Mouse (Mus musculus) heart, embryonic 13.5 days (tissue): ENCODE data around the gene Ccnd2. TPM values are rescaled to one million over a fixed set of nuclear protein-coding genes. Genes with fewer than 3 reads are reported as not detected.

ENCODE experiments used
- ATAC-seq: fragments of 200-750 bp; cut with Nextera tagmentation; 2 replicates; pipeline ENCODE4 v1.8.0; 2017; ENCODE audit warnings: moderate TSS enrichment; ENCODE audit not compliant: insufficient number of reproducible peaks, low FRiP score, low TSS enrichment; ENCODE audit errors: extremely low read depth
- H3K27ac ChIP-seq: fragments of 300-500 bp; sonication (generic); replicated peaks from 2 replicates; pipeline ENCODE4 v1.5.1; 2015; ENCODE audit warnings: moderate library complexity, mild to moderate bottlenecking, inconsistent platforms
- H3K27me3 ChIP-seq: fragments of 300-500 bp; sonication (generic); replicated peaks from 2 replicates; pipeline ENCODE4 v1.6.1; 2015; ENCODE audit warnings: mild to moderate bottlenecking, inconsistent platforms
- H3K36me3 ChIP-seq: fragments of 300-500 bp; sonication (generic); 2 replicates; pipeline ENCODE4 v1.6.1; 2015; ENCODE audit warnings: mild to moderate bottlenecking, inconsistent platforms
- H3K4me1 ChIP-seq: fragments of 300-500 bp; sonication (generic); 2 replicates; pipeline ENCODE4 v1.6.1; 2015; ENCODE audit warnings: inconsistent platforms
- H3K4me2 ChIP-seq: fragments of 300-500 bp; sonication (generic); 2 replicates; pipeline ENCODE4 v1.6.1; 2015; ENCODE audit warnings: inconsistent platforms, mild to moderate bottlenecking, moderate library complexity
- H3K4me3 ChIP-seq: fragments of 300-500 bp; sonication (generic); 2 replicates; pipeline ENCODE4 v1.5.1; 2015; ENCODE audit warnings: moderate library complexity, mild to moderate bottlenecking, inconsistent platforms
- H3K9ac ChIP-seq: fragments of 300-500 bp; sonication (generic); 2 replicates; pipeline ENCODE4 v1.6.1; 2015; ENCODE audit warnings: inconsistent platforms, mild to moderate bottlenecking, moderate library complexity
- H3K9me3 ChIP-seq: fragments of 300-500 bp; sonication (generic); 2 replicates; pipeline ENCODE4 v1.6.1; 2016; ENCODE audit warnings: inconsistent platforms
- WGBS: fragments of 180-500 bp; shearing (Covaris S2); methylation state at CpG from one replicate; pipeline ENCODE4 v1.1.7; 2015; ENCODE audit warnings: mixed read lengths; 5-methylcytosine and 5-hydroxymethylcytosine counted together
- polyA plus RNA-seq: library from polyadenylated mRNA; unstranded; fragments of >200 nt; fragmentation: Nextera tagmentation; extraction: Ambion mirVana; gene quantifications from 2 replicates; pipeline ENCODE4 v1.2.1, GENCODE M21; 2015

Ccnd2 gene
- polyA plus RNA-seq, 1 experiment from 2014 or later: 583 TPM

- Histone ChIP-seq H3K9me3 (no peaks in the 10 kb centered on the region), H3K36me3 (peaks cover 95% of the 10 kb centered on the region), H3K4me2 (no peak overlapping the region), H3K27me3 (no peaks in the 10 kb centered on the region), H3K9ac (no peak overlapping the region), H3K4me3 (no peak overlapping the region), H3K27ac (no peak overlapping the region), H3K4me1 (peaks cover 15% of the 10 kb centered on the region)
- WGBS: 70% methylated on average over 13 of the region's 13 CpGs
- no peak for ATAC-seq
Observed at GRCm38 (mm10) chr6:127130377-127130776, 21.6 kb downstream of the Ccnd2 start.

- Histone ChIP-seq H3K4me1 (peaks cover 8% of the 10 kb centered on the region), H3K4me2 (no peak overlapping the region), H3K9ac (no peak overlapping the region), H3K4me3 (no peak overlapping the region), H3K9me3 (no peaks in the 10 kb centered on the region), H3K27me3 (no peaks in the 10 kb centered on the region), H3K27ac (no peak overlapping the region), H3K36me3 (peaks cover 87% of the 10 kb centered on the region)
- no peak for ATAC-seq
- WGBS: 87% methylated on average over 14 of the region's 14 CpGs
Observed at GRCm38 (mm10) chr6:127129659-127130058, 22.3 kb downstream of the Ccnd2 start.

- H3K4me2 ChIP-seq: no peak overlapping the region
- WGBS: 58% methylated on average over 7 of the region's 7 CpGs
- H3K4me3 ChIP-seq: no peak overlapping the region
- H3K4me1 ChIP-seq: no peaks in the 10 kb centered on the region
- H3K9ac ChIP-seq: no peak overlapping the region
- no peaks in the 10 kb centered on the region for H3K27me3 ChIP-seq
- no peak for ATAC-seq
- peaks cover 26% of the 10 kb centered on the region for H3K36me3 ChIP-seq
- no peak overlapping the region for H3K27ac ChIP-seq
- no peaks in the 10 kb centered on the region for H3K9me3 ChIP-seq
Observed at GRCm38 (mm10) chr6:127123506-127123905, 28.5 kb downstream of the Ccnd2 start.

DNA sequence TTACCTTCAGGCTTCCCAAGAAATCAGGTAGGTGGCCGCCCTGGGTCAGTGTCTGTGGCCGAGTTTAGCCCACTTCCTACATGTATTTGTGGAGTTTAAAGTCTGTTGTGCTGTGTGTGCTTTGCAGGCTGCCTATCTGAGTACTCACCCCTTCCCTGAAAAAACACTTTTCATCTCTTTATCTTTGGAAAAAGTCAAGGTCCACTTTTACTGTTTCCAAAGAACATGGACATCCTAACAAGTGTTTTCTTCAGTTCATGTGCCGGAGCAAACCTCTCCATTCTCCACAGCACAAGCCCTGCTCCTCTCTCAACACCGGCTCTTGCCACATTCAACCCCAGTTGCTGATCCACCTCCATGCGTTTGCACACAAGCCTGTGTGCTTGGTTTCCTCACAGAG, 29.0 kb downstream of the Ccnd2 start:
- WGBS: 73% methylated on average over 5 of the region's 5 CpGs

DNA sequence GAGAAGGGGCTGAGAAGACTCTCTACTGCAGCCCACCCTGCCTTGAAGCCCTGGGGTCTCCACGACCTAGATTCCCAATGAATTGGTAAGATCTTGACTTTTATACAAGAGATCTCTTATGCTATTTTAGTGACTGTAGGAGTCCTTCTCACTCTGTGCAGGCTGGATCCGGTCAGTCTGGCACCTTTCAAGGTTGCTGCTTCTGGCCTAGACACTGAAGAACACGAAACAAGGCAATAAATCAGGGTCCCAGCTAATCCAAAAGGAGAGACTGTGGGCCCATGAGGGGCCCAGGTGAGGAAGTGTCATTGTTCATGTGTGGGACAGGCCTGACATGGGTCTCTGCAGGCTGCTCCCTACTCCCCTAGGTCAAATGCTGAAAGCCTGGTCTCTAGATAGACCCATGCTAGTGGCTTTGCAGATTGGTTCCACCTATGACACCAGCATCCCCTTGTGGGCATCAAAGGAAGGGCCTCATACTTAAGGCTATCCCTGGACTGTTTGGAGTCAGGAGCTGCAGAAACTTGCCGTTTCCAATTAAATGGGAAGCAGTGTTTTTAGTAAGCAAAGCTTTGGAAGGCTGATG, 29.7 kb downstream of the Ccnd2 start:
- 69% methylated on average over 4 of the region's 4 CpGs for whole genome bisulfite sequencing
- ATAC-seq: no peak
- H3K36me3 ChIP-seq: peaks cover 14% of the 10 kb centered on the region
- H3K4me3 ChIP-seq: no peak overlapping the region
- H3K4me2 ChIP-seq: no peak overlapping the region
- H3K4me1 ChIP-seq: no peaks in the 10 kb centered on the region
- no peaks in the 10 kb centered on the region for H3K9me3 ChIP-seq
- no peaks in the 10 kb centered on the region for H3K27me3 ChIP-seq
- no peak overlapping the region for H3K27ac ChIP-seq
- H3K9ac ChIP-seq: no peak overlapping the region

More for the DNA sequence above, 29.0 kb downstream of the Ccnd2 start:
- Histone ChIP-seq H3K36me3 (peaks cover 21% of the 10 kb centered on the region), H3K4me3 (no peak overlapping the region), H3K9ac (no peak overlapping the region), H3K27ac (no peak overlapping the region), H3K27me3 (no peaks in the 10 kb centered on the region), H3K9me3 (no peaks in the 10 kb centered on the region), H3K4me2 (no peak overlapping the region), H3K4me1 (no peaks in the 10 kb centered on the region)
- ATAC-seq: no peak

DNA sequence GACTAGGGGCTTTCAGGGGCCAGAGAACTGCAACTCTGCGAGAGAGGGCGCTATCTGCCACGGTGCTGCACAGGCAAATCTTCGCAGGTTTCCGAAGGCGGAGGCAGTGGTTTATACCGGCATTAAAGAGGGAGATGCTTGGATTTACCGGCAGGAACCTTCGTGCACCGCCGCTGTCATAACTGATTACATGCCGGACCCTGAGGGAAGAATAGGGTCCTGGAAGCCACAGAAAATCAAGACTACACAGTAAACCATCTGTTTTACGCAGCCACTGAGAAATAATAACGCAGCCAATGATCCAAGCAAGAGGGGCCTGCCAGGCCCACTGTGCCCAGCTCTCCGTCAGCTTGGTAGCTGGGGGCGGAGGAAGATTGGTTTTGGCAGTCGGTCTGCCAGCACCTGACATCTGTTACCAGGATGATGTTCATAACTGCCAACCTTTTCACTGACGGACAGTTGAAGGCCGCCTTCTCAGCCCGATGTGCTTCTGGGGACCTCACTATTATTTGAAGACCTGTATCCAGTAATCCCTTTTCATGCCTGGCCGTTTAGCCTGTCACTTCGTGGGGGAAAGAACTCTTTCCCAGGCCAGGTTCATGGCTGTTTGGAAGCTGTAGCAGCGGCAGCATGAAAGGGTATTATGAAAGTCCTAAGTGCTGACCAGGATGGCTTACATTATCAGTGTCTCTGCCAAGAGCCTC, 37.1 kb downstream of the Ccnd2 start:
- Histone ChIP-seq H3K9me3 (no peaks in the 10 kb centered on the region), H3K27ac (no peak overlapping the region), H3K4me1 (peaks cover 3% of the 10 kb centered on the region), H3K36me3 (no peaks in the 10 kb centered on the region), H3K4me2 (no peak overlapping the region), H3K4me3 (no peak overlapping the region), H3K27me3 (no peaks in the 10 kb centered on the region), H3K9ac (no peak overlapping the region)
- 66% methylated on average over 23 of the region's 23 CpGs for whole genome bisulfite sequencing
- ATAC-seq: no peak

DNA sequence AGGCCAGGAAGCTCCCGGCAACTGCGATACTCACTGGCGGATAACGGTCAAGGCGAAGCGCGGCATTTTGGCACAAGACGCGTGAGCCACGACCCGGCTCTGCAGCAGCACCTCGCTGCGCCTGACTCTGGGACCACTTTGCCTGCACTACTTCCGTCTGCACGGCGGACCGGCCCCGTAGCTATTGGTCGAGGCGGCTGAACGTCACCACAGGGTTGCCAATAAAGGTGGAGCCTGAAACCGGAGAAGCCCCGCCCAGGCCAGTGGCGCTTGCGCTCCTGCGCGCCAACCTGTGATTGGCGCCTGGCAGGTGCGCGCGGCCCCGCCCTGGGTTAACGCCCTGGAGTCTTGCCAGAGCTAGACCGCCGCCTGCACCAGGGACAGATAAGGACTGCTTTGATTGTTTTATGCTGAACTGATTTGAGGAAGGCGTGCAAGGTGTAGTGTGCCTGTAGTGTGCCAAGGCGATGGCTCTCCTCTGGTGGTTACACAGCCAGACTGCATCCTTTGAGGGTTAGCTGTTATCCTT, 42.5 kb downstream of the Ccnd2 start, which contains the start of gene Tigar:
TSS of gene Tigar (minus strand) at position 156 of the 529 bp plus-strand sequence.
- Histone ChIP-seq H3K4me3 (peak within 1 kb of the TSS; percentile 69), H3K27me3 (no peaks in the 10 kb centered on the region), H3K4me2 (peak within 1 kb of the TSS; percentile 92), H3K9me3 (no peaks in the 10 kb centered on the region), H3K27ac (0 out of 2 replicates have a peak within 1 kb of the TSS, but pooled peaks have one; percentile 32), H3K36me3 (no peaks in the 10 kb centered on the region), H3K4me1 (peaks cover 28% of the 10 kb centered on the region), H3K9ac (peak within 1 kb of the TSS; percentile 86)
- peak; percentile 89 for ATAC-seq
- 1% methylated on average over 37 of the region's 37 CpGs for WGBS

GRCm38 (mm10) chr6:127108368-127109060, 43.5 kb downstream of the Ccnd2 start:
- Histone ChIP-seq H3K27me3 (no peaks in the 10 kb centered on the region), H3K4me3 (peak overlapping the region; percentile 69), H3K4me2 (peak overlapping the region; percentile 92), H3K9ac (peak overlapping the region; percentile 86), H3K36me3 (peaks cover under 1% of the 10 kb centered on the region; the same call in 1 of the 2 replicates), H3K27ac (no peak overlapping the region), H3K9me3 (no peaks in the 10 kb centered on the region), H3K4me1 (peaks cover 28% of the 10 kb centered on the region)
- no peak for ATAC-seq
- WGBS: 9% methylated on average over 20 of the region's 20 CpGs

DNA sequence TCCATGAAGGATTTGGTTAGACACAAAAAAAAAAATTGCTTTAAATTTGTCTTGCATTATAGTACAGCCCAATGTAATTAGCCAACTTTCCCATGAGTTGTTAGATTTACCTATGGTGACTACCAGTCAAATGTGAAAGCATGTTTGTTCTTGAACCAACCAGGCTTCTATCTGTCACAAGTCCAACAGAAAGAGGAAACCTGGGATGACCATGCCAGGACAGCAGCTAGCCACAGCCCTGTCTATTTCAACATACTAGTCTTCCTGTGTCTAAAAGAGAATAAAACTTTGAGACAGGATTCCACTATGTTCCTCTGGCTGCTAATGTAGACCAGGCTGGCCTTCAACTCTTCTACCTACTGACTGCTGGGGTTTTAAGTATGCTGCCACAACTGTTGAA, 44.6 kb downstream of the Ccnd2 start:
- no peaks in the 10 kb centered on the region for H3K9me3 ChIP-seq
- H3K4me3 ChIP-seq: no peak overlapping the region
- H3K4me2 ChIP-seq: no peak overlapping the region
- H3K27ac ChIP-seq: no peak overlapping the region
- H3K4me1 ChIP-seq: peaks cover 28% of the 10 kb centered on the region
- no peak for ATAC-seq
- H3K36me3 ChIP-seq: peaks cover 3% of the 10 kb centered on the region; the same call in 1 of the 2 replicates
- no peaks in the 10 kb centered on the region for H3K27me3 ChIP-seq
- H3K9ac ChIP-seq: no peak overlapping the region

GRCm38 (mm10) chr6:127106726-127107125, 45.3 kb downstream of the Ccnd2 start:
- Histone ChIP-seq H3K4me2 (no peak overlapping the region), H3K9me3 (no peaks in the 10 kb centered on the region), H3K9ac (no peak overlapping the region), H3K27ac (no peak overlapping the region), H3K27me3 (no peaks in the 10 kb centered on the region), H3K36me3 (peaks cover 7% of the 10 kb centered on the region; the same call in 1 of the 2 replicates), H3K4me3 (no peak overlapping the region), H3K4me1 (peaks cover 28% of the 10 kb centered on the region)
- no peak for ATAC-seq
- WGBS: 71% methylated on average over 5 of the region's 5 CpGs

DNA sequence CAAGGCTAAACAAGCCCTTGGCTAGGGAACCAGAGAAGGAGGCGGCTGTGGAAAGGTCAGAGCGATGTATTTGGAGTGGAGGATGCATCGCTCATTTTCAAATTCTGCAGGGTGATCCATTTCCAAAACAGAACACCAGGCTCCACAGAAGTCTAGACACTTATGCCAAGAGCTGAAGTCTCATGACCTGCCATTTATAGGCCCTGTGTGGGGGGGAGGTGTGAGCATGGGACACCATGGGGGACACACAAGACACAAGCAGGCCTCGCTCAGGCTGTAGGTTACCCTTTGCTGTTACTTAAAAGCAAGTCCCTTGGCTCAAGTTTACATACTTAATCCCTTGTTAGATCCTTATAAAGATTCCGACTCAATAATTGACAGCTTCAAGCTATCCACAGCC, 45.8 kb downstream of the Ccnd2 start:
- Histone ChIP-seq H3K9me3 (no peaks in the 10 kb centered on the region), H3K4me2 (no peak overlapping the region), H3K4me1 (peaks cover 28% of the 10 kb centered on the region), H3K36me3 (peaks cover 12% of the 10 kb centered on the region), H3K4me3 (no peak overlapping the region), H3K27ac (no peak overlapping the region), H3K27me3 (no peaks in the 10 kb centered on the region), H3K9ac (no peak overlapping the region)
- no peak for ATAC-seq
- 76% methylated on average over 5 of the region's 5 CpGs for WGBS
